Mouse (Mus musculus) right cerebral cortex, adult 18-20 months (tissue): ENCODE results near the gene Ap1m2.
"Not testable (repeated sequence)": the region's sequence is repeated elsewhere in the genome, so short reads cannot be mapped to it uniquely, and the experiment has no call there.

Source experiments
- DNase-seq: peaks from one replicate; pipeline ENCODE4 v3.0.0; 2022; ENCODE audit warnings: mixed read lengths

The Ap1m2 gene

GRCm38 (mm10) chr9:21256349-21256748, 55.8 kb downstream of the Ap1m2 start:
- not testable (repeated sequence) for DNase-seq

GRCm38 (mm10) chr9:21254690-21255089, 57.4 kb downstream of the Ap1m2 start:
- DNase-seq, result no peak

GRCm38 (mm10) chr9:21251116-21251735, 60.9 kb downstream of the Ap1m2 start:
- no peak for DNase-seq

DNA sequence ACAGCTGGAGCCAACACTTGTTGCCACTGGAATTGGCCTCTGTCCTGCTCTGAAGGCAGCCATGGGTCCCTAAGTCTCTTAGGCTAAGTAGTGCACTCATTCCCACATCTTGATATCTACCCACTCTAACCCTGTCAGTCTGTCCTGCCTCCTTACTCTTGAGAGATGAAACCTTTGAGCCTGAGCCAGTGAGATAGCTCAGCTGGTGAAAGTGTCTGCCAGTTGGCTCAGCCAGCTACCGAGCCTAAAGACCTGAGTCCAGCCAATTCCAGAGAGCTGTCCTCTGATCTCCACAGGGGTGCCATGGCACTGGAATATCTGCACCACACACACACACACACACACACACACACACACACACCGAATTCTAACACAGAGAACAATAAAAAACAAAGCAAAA, 61.6 kb downstream of the Ap1m2 start:
- no peak for DNase-seq

DNA sequence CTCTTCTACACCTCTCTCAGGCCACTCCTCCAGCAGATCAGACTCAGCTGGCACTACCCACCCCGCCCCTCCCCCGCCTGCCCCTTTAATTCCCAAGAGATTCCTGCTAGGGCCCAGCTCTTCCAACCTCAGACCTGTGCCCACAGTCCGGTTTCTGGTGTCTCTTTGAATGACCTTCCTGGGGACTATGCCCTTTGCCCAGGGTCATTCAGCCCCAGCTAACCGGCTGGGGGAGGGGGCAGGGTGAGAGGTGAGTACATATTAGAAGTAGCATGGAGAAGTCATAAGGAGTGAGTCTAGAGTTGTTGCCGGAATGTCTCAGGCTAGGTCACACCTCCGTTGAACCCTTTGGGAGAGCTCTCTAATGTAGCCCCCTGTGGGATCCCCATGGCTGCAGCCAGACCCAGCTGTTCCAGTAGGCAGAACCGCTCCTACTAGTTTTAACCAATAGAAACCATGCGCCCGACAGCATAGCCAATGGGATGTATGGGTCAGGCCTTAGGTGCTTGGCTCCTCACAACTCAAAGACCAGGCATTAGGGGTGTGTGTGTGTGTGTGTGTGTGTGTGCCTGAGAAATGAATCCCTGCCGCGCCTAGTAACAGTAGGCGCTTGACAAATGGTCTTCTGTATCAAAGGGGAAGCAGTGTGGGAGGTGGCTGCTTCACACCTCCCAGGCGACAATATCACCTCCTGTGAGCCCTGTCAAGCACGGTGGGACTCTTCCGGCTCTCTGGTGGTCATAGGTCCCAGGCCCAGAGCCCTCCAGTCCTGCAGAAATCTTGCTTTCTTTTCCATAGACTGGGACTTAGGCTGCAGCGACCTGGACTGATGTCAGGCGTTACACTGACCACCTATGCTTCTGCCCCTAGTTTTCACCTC, 62.3 kb downstream of the Ap1m2 start:
- no peak for DNase-seq

- peak; percentile 68 for DNase-seq
Measured at GRCm38 (mm10) chr9:21248326-21248725, 63.8 kb downstream of the Ap1m2 start, which contains the start of gene S1pr5. TSS of gene S1pr5 (minus strand) at chr9:21248443.

DNA sequence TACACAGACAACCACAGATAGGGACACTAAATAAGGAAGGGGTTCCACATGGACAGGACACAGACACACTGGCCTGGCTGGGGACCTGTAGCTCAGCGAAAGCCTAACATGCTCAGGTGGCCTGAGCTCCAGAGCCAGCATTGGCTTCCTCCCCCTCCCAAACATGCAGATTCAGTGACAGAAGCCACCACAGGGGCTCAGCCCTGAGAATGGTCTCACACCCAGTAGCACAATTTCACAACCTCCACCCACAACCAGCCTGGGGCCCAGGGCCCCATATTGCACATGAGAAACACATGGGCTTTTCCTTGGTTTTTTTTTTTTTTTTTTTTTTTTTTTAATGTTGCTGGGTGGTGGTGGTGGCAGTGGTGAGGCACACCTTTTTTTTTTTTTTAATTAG, 65.8 kb downstream of the Ap1m2 start:
- no peak for DNase-seq

DNA sequence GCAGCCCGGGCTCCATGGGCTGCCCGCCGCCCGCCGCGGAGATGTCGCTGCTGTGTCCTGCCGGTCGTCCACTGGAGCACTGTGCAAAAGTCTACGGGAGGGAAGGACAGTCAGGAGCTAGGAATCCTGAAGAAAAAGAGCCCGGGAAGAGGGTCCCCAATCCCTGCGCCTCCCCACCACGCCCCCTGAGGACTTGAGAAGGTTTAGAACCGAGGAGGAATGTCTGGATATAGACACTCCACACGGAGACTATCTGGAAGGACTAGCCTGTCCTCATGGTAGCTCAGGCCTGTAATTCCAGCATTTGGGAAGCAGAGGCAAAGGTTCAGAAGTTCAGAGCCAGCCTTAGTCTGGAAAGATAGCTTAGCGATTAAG, 67.0 kb downstream of the Ap1m2 start:
- no peak for DNase-seq

- DNase-seq, result peak; percentile 56
Measured at GRCm38 (mm10) chr9:21244428-21245112, 67.6 kb downstream of the Ap1m2 start.
